Mouse (Mus musculus) adrenal gland, postnatal 36 days (tissue): ENCODE results near the gene Rbm33. TPM values are rescaled to one million over a fixed set of nuclear protein-coding genes. Genes with fewer than 3 reads are reported as not detected.
A peak's percentile ranks its signal among the peaks of the same experiment; 100 is the strongest.

Experiments
- DNase-seq, 2 experiments: peaks; one replicate each; pipeline ENCODE4 v3.0.0; 2021; ENCODE audit warnings: mixed read lengths in 1 of 2
- total RNA-seq, 2 experiments: library from RNA; stranded (reverse); gene quantifications; 2 replicates each; pipeline ENCODE4 v1.2.3; 2021

Rbm33 gene
- total RNA-seq, 2 experiments from 2014 or later: 44.2 to 52.8 TPM

DNA sequence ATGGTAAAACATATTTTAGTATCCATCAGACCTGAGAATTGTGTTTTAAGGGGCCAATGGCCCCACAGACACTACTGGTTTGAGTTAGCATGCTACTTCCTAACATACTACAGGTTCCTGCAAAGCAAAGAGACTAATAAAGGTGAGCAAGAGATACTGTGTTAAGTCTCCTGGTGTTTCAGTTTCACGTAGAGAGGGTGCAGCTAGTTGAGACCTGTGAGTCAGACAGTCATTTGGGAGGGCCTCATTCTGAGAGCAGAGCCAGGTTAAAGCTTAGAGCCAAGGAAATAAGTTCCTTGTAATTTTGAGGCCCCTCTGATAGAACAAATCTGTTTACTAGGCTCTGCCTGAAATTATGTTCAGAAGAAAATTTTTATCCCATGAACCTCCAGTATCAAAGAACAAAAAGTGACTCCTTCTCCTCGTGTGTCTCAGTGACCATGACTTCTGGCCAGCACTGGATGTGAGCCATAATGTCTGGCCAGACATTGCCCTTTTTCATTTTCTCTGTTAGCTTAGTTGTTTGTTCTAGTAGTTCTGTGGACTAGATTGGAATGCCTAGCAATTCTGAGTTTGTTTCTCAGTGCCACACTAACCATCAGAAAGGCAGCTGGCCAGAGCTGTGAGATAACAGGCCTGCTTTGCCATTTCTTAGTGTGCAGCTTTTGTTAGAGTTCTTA is 95.2 kb downstream of the Rbm33 start:
- DNase-seq: peak; percentile 78 to 80

DNA sequence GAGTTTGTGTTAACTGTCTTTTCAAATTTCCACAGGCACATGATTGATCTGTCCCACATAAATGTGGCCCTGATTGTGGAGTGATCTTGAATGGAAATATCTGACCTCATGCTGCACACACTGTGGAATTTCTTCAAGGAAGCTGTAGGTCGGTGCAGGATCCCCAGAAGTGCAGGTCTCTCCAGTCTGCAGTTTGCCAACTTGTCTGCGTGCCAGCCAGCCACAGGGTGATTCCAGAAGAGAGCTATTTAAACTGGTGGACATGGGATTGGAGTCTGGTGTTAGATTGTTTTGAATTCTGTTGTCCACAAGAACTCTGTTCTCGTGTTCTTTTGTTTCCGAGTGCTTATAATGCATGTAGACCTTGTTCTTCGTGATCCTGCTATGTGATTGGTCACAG is 96.6 kb downstream of the Rbm33 start:
- peak in 1 of 2 experiments; percentile 39 for DNase-seq

DNA sequence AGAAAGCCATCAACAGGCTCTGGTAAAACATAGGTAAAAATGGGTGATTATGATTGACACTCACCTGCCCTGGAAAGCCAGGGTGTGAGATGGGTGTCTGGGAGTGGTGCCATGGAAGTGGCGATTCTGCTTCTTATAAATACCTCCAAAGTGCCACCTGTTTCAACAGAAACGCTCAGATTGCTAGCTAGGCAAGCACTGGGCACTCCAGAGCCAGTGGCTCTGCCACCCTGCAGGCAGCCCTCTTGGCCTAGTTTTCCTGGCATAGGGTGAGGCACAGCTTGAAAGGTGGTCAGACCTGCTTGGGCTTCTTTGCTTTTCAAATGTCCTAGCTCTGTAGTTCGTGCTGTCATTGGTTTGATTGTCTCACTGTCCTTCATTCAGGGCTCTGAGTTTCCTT is 97.2 kb downstream of the Rbm33 start:
- no peak for DNase-seq

DNA sequence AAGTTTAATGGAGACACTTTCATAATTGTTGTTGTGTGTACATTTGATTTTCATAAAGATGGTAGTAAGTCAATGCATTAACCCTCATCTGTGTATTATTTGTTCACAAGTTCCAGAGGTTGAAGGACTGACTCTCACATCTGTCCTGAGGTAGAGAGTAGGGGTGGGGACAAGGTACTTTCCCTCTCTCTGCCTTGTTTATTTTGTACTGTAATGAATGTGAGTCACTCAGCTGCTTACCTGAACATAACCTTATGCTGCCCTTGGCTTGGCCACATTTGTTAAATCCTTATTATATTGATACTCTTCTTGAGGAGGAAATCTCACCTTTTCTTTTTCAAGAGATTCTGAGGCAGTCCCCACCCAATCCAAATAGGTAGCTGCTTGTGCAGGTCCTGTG is 99.1 kb downstream of the Rbm33 start:
- no peak for DNase-seq

DNA sequence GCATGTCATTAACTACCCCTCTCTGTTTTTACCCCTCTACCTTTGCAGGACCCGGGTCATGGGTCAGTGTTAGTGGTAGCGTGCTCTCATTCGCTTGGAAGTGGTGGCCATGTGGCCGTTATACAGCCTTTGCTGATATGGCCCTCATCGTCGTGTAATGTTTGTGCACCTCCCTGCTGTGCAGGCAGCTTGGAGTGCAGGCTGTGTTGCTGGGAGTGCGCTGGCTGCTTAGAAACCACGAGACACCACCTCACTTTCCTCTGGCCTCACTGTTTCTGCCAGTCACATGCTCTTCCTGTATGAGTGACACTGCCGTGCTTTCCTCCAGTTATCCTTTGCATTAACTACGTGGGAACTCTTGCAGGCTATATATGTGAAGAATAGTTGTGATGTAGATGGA is 101.8 kb downstream of the Rbm33 start:
- no peak for DNase-seq

DNA sequence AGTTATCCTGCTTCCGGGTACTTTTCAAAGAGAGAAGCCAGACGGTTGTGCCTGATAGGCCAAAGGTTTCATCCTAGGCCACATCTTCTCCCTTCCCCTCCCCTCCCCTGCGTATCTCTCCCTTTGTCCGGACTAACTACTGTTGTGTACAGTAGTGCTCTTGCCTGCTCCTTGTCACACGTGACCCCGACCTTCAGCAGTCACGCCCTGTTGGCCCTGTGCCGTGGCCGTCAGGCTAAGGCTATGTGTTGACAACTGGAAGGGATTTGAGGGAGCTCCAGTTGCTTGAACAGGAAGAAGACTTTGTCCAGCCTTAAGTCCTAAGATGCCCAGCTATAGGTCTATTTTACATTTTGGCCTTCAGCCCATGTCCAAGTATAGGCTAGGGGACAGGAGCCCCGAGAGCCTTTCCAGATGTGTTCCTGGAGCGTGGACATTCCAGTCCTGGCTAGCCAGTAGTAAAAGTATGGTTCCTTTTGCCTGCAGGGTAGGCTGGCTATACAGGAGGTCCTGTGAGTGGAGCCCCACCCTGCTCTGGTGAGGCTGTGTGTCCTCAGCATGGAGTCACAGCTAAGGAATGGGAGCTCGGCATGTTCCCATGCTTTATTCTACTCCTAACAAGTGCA is 102.8 kb downstream of the Rbm33 start:
- peak; percentile 52 to 76 for DNase-seq

DNA sequence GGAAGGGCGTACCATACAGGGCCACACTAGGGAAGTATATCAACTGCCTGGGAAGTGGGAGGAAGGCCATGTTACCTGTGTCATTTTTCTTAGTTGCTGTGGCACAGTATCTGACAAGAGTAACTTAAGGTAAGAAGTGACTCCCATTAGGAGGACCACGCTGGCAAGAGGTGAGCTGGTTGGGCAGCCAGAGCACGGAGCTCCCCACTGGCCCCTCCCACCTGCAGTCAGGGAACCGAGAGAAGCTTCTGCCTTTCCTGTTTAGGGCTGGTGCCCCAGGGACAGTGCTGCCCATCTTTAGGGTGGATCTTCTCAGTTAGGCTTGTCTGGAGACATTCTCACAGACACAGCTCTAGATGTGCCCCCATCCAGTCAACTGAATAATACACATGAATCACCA is 106.9 kb downstream of the Rbm33 start:
- no peak for DNase-seq

DNA sequence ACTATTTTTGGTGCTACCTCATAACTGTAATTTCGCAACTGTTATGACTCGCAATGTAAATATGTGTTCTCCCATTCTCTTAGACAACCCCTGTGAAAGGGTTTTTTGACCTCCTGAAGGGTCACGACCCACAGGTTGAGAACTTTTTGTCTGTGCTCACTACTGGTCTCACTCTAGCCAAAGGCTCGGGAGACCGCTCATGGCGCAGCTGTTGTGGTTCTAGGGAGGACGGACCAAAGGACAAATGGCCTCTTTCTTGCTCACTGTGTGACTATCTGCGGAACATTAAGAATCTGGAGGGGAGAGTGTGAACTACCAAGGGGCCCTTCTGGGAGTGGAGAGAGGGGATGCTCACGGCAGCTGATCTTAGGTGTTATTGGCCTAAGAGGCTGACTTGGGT is 109.0 kb downstream of the Rbm33 start:
- DNase-seq: no peak

DNA sequence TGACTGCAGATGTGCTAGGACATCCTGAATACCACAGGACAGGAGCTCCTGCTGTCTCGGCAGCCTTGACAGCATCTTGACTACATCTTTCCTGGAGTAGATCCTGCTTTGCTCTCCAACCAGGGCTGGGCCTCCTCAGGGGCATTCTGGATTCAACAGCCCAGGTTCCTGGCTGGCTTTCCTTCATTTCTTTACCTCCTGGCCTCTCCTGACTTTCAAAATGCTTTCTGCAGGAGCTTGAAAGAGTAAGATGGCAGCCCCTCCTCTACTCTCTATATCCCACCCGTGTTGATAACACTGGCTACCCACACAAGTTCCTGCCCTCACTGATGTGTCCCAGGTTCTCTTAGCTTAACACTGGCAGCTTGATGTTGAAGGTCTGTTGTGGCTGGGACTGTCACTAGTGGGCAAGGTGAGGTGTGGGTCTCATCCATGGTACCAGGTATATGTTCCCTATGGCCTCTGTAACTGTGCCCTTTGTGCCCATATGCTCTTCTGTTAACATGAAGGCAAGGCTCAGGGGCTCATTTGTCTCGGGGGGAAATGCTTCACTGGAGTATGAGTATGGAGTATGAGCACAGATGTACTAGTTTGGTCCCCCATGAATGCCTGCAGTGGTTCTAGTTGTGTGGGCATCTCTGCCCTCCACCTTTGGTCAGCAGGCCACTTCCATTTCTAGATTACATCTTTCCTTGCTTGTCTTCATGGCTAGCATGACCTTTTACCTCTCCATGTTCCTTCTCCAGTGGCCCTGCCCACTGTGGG is 133.4 kb downstream of the Rbm33 start:
- no peak for DNase-seq

DNA sequence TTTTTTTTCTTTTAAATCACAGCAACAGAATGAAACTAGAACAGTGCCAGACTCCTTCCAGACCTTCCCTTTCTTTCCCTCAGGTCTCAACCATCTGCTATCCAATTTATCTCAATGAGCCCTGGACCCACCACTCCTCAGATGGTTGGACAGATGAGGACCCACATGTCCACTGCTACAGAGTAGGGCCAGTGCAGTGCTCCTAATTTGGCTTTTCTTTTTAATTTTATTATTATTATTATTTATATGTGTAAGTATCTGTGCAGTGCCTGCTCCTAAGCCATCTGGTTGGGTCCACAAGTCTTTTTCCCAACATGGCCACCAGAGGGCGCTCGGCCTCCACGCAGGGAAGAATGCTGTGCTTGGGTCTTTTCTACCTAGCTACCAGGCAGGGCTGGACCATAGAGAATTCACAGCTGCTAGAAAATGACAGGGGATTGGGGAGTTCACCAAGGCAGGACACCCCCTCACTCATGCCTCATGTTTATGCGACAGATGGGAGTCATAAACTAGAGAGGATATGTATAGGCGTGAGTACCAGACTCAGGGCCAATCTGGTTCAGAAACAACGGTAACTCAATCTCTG is 134.2 kb downstream of the Rbm33 start:
- peak; percentile 87 for DNase-seq

DNA sequence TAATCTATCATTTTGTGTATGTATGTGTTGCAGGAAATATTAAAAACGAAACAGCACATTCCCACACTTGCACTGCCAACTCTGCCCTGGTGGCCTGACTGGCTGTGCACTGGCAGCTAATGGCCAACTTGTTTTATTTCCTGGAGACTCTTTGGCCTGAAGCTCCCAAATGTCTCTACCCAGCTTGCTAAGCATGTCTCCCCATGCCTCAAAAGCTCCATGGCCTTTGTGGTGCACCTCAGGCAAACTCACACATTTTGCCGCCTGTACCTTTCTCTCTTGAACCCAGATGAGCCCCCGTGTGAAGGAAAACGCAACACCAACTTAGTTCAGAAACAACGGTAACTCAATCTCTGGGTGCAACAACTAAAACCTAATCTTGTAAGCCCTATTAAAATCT is 136.2 kb downstream of the Rbm33 start:
- DNase-seq: no peak

DNA sequence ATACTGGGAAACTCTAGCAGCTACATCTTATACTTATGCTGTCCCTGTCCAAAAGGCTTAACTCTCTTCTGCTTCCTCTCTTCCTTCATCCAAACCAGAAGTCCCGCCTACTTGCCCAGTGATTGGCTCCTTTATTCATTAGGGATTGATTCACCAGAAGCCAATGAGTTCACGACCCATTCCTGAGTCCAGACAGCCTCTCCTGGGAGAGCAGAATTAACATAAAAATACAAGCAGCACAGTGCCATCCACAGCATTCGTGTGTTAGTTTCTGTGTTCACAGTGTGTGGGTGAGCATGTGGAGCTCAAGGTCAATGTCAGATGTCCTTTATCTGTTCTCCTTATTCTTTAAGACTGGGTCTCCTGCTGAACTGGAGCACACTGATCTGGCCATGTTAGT is 136.6 kb downstream of the Rbm33 start:
- no peak for DNase-seq

DNA sequence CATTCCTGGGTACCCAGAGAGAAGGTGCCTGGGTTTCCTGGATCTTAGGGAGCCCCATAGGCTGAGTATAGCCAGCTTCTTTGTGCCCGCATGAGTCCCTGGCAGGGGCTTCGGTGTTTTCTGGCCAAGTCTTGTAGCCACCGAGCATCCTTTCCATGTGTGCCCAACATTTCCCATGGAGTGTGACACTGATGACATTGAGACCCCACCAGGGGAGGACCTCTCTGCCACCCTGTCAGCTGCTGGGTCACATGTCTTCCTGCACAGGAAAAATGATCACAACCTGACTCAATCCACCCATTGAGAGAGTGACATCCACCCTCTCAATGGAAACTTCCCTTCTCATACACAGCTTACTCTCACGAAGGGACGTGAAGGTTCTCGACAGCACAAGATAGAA is 137.6 kb downstream of the Rbm33 start:
- no peak for DNase-seq

DNA sequence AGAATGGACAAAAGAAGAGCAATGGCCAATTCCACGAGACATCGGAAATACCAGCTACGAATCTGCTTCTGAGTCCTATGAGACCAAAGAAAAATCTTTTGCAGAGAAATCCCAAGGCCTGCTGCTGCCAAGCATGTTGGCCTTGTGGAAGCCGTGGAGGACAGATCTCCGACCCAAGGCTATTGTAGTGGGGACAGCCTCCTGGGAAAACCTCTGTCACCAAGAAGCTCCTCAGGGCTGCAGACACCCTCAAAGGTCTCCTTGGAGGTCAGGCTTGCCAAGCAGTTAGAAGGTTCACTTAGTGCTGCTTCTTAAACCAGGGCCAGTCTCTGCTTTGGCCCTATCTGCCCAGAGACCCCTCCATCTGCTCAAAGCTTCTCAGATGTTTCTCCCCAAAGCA is 138.8 kb downstream of the Rbm33 start:
- peak; percentile 53 for DNase-seq

DNA sequence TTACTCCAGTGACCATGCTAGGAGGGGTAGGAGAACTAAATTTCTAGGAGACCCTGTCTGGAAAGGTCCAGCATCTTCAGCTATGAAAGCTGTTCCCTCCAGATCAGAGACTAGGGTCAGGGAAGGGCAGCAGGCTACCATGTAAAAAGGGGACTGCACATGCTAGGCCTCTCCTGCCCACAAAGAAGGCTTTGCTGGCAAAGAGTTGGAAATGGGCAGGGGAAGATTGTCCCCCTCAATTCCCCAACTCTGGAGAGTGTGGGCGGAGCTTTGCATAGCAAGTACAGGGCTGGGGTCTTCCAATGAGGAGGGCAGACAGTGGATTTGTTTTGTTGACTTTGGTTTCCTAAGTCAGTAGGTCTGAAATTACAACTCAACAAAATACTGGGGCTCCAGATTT is 139.4 kb downstream of the Rbm33 start:
- no peak for DNase-seq

DNA sequence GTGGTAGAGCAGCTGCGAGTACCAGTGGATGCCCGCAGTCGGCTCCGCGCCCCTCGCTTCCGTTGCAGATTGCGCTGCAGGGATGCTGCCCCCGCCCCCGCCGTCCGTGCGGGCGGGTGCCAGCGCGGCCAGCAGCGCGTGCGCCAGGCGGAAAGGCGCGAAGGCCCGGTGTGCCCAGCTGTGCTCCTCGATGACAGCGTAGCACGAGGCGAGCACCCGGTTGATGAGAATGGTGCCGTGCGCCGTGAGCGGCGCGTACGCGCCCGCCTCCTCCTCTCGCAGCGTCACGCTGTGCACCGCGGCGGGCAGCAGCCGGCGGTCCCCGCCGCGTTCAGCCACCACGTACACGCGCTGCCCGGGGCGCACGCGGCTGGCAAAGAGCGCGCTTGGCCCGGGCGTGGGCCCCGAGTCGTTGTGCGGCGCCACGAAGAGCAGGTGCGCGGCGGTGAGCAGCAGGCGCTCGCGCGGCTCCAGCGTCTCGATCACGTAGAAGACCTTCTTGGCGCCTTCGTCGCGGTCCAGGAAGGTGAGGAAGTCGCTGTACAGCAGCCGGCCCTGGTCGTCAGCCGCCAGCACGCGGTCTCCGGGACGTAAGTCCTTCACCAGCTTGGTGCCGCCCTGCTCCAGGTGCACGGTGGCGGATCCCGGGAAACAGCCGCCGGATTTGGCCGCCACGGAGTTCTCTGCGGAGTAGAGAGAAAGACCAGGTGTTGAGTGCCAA is 141.2 kb downstream of the Rbm33 start:
- no peak for DNase-seq

DNA sequence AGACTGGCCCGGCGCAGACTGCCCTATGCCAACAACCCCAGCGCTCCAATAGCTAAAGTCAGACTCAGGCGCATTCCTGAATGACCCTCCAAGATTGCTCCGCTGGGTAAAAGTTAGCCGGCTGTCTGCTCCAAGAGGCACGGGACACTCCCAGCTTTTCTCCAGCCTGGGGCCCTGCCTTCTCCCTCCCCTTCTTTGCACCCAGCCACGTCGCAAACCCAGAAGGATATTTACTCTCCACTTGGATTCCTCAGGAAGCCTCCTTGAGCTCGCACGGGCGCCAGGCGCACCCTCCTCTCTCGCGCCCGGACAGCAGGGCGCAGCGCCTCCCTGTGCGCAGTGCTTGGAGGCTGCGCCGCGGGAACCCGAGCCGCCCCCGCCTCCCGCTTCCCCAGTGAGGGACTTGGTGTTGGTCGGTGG is 141.9 kb downstream of the Rbm33 start:
- peak in 1 of 2 experiments; percentile 13 for DNase-seq

DNA sequence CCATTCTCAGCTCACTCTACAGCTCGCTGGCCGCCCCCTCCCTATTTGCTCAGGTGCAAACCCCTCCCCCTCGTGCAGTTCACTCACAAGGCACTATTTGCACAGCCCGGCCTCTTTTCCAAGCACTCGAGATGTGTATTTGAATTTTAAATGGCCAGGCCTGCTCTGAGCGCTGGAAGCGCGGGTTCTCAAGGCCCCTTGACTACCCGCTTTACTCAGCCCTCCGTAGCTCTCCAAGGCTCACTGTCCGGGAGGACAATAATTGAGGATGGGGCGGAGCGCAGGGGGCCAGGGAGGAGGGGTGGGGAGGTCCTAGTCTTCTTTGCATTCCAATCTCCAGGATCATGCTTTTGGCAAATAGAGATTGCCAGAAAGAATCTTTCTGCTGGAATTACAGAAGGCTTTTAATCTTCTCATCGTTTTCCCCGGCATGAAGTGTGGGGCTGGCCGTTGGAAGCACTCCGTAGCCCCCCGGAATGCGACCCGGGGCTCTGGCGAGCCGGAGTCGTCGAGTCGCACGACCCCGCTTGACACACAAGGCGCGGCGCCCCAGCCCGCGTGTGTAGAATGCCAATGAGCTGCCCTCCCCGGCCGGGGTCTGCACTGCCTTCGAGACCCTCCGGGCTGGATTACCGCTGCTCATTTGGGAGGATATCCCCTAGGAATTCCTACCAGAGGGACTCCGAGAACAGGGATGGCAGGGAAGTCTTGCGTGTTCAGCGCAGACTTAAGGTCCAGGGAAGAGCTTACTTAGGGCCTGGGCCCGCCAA is 142.7 kb downstream of the Rbm33 start:
- DNase-seq: peak in 1 of 2 experiments; percentile 13

DNA sequence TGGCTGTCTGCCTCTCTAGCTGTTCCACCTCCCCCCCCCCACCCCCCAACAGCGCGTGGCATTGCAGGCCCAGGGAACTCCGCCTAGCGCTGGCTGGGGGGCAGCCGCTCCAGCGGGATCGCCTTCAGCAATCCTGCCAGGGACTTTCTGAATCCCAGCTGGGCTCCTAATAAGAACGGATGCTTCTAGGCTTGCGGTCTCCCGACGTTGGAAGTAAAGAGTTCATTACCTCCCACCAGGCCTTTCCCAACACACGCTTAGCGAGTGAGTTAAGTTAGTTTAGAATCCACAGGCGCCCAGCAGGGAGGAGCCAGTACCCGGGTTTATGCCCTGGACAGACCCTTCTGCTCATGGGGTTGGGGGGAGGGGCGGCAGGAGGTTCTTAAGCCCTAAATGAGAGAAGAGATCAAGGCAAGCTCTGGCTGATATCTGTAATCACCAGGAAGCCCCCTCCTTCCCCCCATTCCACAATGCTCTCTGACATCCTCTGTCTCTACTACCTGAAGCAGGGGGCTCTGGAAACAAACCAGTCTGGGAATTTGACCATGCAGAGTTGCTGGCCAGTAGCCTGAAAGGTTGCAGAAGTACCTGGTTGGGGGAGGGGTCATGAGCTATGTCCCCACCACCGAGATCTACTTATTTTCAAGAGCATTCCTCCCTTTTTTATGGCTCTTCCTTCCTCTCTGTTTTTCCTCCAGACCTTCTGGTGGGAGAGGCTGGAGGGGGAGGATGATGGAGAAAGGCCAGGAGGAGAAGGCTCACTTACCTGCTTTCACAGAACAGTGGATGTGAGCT is 143.8 kb downstream of the Rbm33 start:
- peak in 1 of 2 experiments; percentile 12 for DNase-seq

DNA sequence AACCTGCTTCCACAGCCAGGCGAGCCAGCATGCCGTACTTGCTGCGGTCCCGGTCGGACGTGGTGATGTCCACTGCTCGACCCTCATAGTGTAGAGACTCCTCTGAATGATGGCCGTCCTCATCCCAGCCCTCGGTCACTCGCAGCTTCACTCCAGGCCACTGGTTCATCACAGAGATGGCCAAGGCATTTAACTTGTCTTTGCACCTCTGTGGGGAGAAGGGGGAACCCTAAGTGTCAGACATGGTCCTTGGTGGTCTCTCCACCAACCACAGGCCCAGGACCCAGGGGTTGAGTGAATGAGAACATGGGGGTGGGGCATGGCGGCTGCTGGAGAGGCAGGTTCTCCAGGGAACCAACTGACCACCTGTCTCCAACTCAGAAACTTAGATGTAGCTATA is 144.5 kb downstream of the Rbm33 start:
- no peak for DNase-seq
